Mouse (Mus musculus): ENCODE measurements around the gene Cplane1. TPM values are rescaled to one million over a fixed set of nuclear protein-coding genes. Genes with fewer than 3 reads are reported as not detected.

Gene Cplane1
- total and polyA plus RNA-seq, 2 experiments from 2014 or later: 2.3 to 3.5 TPM

DNA sequence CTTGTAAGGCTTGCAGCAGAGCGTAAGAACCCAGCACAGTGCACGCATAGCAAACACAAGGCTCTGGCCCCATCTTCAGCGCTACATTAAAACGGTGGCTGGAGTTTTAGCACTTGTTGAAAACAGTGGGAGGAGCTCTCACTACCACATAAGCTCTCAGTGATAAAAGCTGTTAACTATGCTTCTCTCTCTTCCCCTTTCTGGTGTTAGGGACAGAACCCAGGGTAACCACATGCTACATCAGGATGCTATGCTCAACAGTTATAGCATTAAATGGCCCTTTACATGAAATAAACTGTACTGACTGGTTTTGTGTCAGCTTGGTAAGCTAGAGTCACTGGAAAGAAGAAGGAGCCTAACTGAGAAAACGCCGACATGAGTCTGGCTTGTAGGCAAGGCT is 125.2 kb downstream of the Cplane1 start:
- Histone ChIP-seq H3K27me3 (ENCODE audit: control insufficient read depth, insufficient read depth, low read length) (no peaks in the 10 kb centered on the region), H3K9ac (replicated peaks; ENCODE audit: low read depth, low read length) (no peak overlapping the region), H3K4me3 (ENCODE audit: low read depth, low read length) (no peak overlapping the region), H3K4me1 (ENCODE audit: control insufficient read depth, insufficient read depth) (no peaks in the 10 kb centered on the region), H3K9me3 (replicated peaks; ENCODE audit: control insufficient read depth, low read length) (no peaks in the 10 kb centered on the region), H3K27ac (ENCODE audit: low read depth) (no peak overlapping the region), H3K4me2 (ENCODE audit: low read depth, low read length) (no peak overlapping the region), H3K36me3 (replicated peaks; ENCODE audit: control insufficient read depth, insufficient read depth, low read length) (peaks cover 87% of the 10 kb centered on the region)
- ATAC-seq (ENCODE audit: insufficient read depth, low read depth) (no peak), DNase-seq (ENCODE audit: low spot score) (no peak)
- WGBS: 80% methylated on average over 6 of the region's 6 CpGs
- TF ChIP-seq CTCF (IDR thresholded peaks at IDR 0.05; ENCODE audit: low read depth): no peak
- TF ChIP-seq EP300 (IDR thresholded peaks at IDR 0.05; ENCODE audit: low read depth): no peak

DNA sequence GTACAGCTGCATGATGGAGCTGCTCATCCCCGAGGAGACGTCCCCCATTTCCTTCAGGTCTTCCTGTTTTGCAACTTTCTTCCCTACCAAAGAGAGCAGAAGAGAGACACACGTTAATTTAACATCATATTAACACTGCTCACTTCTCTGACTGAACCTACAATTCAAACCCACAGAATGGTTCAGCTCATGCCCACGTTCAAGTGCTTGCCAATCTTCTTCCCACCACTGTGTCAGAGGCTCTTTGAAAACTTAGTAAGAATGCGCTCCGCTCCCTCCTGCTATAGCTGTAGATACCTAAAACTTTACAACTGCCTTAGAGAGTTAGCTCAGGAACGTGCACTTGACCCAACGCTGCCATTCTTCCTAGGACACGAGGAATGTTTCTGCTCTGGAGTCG is 134.0 kb downstream of the Cplane1 start:
- ATAC-seq (ENCODE audit: insufficient read depth, low read depth) (no peak), DNase-seq (ENCODE audit: low spot score) (no peak)
- no peak for TF ChIP-seq EP300 (IDR thresholded peaks at IDR 0.05; ENCODE audit: low read depth)
- no peak for TF ChIP-seq CTCF (IDR thresholded peaks at IDR 0.05; ENCODE audit: low read depth)
- no peaks in the 10 kb centered on the region for H3K9me3 ChIP-seq (replicated peaks; ENCODE audit: control insufficient read depth, low read length)
- 88% methylated on average over 10 of the region's 10 CpGs for WGBS
- H3K27me3 ChIP-seq (ENCODE audit: control insufficient read depth, insufficient read depth, low read length): no peaks in the 10 kb centered on the region
- H3K4me3 ChIP-seq (ENCODE audit: low read depth, low read length): no peak overlapping the region
- no peak overlapping the region for H3K4me2 ChIP-seq (ENCODE audit: low read depth, low read length)
- peaks cover 80% of the 10 kb centered on the region for H3K36me3 ChIP-seq (replicated peaks; ENCODE audit: control insufficient read depth, insufficient read depth, low read length)
- no peak overlapping the region for H3K9ac ChIP-seq (replicated peaks; ENCODE audit: low read depth, low read length)
- no peaks in the 10 kb centered on the region for H3K4me1 ChIP-seq (ENCODE audit: control insufficient read depth, insufficient read depth)
- no peak overlapping the region for H3K27ac ChIP-seq (ENCODE audit: low read depth)

DNA sequence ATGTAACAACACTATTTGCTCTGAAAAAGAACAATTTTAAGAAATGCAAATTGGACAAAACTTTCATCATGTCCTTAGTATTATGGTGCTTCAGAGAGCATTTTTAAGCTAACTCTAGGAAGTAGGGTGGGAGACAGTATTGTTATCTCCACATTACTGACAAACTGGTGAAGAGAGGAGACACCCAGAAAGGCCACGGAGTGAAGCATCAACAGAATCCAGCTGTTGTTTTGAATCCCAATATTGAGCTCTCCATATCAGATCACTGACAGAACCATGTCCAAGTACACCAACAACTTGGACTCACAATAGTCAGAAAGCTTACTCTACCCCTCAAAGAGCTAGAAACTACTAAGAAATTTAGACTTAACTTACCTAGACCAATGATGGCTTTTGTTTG is 136.6 kb downstream of the Cplane1 start:
- TF ChIP-seq EP300 (IDR thresholded peaks at IDR 0.05; ENCODE audit: low read depth) (no peak), CTCF (IDR thresholded peaks at IDR 0.05; ENCODE audit: low read depth) (no peak)
- H3K9me3 ChIP-seq (replicated peaks; ENCODE audit: control insufficient read depth, low read length): no peaks in the 10 kb centered on the region
- no peaks in the 10 kb centered on the region for H3K27me3 ChIP-seq (ENCODE audit: control insufficient read depth, insufficient read depth, low read length)
- WGBS: 71% methylated on average over 1 of the region's 1 CpGs
- H3K4me3 ChIP-seq (ENCODE audit: low read depth, low read length): no peak overlapping the region
- H3K36me3 ChIP-seq (replicated peaks; ENCODE audit: control insufficient read depth, insufficient read depth, low read length): peaks cover 70% of the 10 kb centered on the region
- no peak overlapping the region for H3K9ac ChIP-seq (replicated peaks; ENCODE audit: low read depth, low read length)
- no peaks in the 10 kb centered on the region for H3K4me1 ChIP-seq (ENCODE audit: control insufficient read depth, insufficient read depth)
- ATAC-seq (ENCODE audit: insufficient read depth, low read depth): no peak
- no peak for DNase-seq (ENCODE audit: low spot score)
- H3K4me2 ChIP-seq (ENCODE audit: low read depth, low read length): no peak overlapping the region
- no peak overlapping the region for H3K27ac ChIP-seq (ENCODE audit: low read depth)

DNA sequence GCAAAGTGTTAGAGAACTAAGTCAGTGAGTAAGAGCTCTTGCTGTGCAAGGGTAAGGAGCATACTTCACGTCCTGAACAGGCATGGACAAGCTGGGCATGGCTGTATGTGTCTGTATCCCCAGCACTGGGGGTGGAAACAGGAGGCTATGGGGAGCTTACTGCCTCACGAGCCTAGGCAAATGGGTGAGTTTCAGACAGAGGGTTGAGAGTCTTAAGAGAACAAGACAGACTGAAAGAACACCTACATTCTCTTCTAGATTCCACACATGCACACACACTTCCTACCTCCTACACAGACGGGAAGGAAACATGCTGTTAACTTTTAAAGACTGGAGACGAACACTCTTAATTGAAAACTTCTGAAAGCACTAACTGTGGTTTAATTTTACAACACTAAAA is 148.5 kb downstream of the Cplane1 start:
- Histone ChIP-seq H3K27me3 (ENCODE audit: control insufficient read depth, insufficient read depth, low read length) (no peaks in the 10 kb centered on the region), H3K9me3 (replicated peaks; ENCODE audit: control insufficient read depth, low read length) (no peaks in the 10 kb centered on the region), H3K4me3 (ENCODE audit: low read depth, low read length) (no peak overlapping the region), H3K27ac (ENCODE audit: low read depth) (no peak overlapping the region), H3K4me2 (ENCODE audit: low read depth, low read length) (no peak overlapping the region), H3K9ac (replicated peaks; ENCODE audit: low read depth, low read length) (no peak overlapping the region), H3K4me1 (ENCODE audit: control insufficient read depth, insufficient read depth) (no peaks in the 10 kb centered on the region), H3K36me3 (replicated peaks; ENCODE audit: control insufficient read depth, insufficient read depth, low read length) (peaks cover 45% of the 10 kb centered on the region)
- 87% methylated on average over 4 of the region's 4 CpGs for WGBS
- ATAC-seq (ENCODE audit: insufficient read depth, low read depth) (no peak), DNase-seq (ENCODE audit: low spot score) (no peak)
- no peak for TF ChIP-seq CTCF (IDR thresholded peaks at IDR 0.05; ENCODE audit: low read depth)
- TF ChIP-seq EP300 (IDR thresholded peaks at IDR 0.05; ENCODE audit: low read depth): no peak

DNA sequence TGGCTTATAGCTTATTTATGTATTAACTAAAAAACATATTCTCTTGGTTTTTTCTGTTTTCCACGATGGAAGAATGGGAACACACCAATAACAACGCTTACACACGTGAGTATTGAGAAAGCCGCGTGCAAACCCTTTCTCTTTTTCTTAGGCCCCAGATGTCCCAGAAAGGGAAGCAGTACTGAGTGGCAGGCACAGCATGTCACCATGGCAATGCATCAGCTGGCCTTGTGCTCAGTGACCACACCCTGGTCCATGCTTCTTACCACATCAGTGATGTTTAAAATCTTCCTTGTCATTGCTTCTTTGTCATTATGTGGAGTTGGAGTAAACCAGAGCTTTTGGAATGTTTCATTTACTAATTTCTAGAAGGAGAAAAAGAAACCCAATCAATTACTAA is 150.3 kb downstream of the Cplane1 start:
- peaks cover 46% of the 10 kb centered on the region for H3K36me3 ChIP-seq (replicated peaks; ENCODE audit: control insufficient read depth, insufficient read depth, low read length)
- DNase-seq (ENCODE audit: low spot score): no peak
- no peak for TF ChIP-seq EP300 (IDR thresholded peaks at IDR 0.05; ENCODE audit: low read depth)
- TF ChIP-seq CTCF (IDR thresholded peaks at IDR 0.05; ENCODE audit: low read depth): no peak

More for the DNA sequence above, 150.3 kb downstream of the Cplane1 start:
- no peak for ATAC-seq (ENCODE audit: insufficient read depth, low read depth)
- Histone ChIP-seq H3K27ac (ENCODE audit: low read depth) (no peak overlapping the region), H3K4me1 (ENCODE audit: control insufficient read depth, insufficient read depth) (no peaks in the 10 kb centered on the region), H3K4me2 (ENCODE audit: low read depth, low read length) (no peak overlapping the region), H3K4me3 (ENCODE audit: low read depth, low read length) (no peak overlapping the region), H3K9ac (replicated peaks; ENCODE audit: low read depth, low read length) (no peak overlapping the region), H3K27me3 (ENCODE audit: control insufficient read depth, insufficient read depth, low read length) (no peaks in the 10 kb centered on the region), H3K9me3 (replicated peaks; ENCODE audit: control insufficient read depth, low read length) (no peaks in the 10 kb centered on the region)
- WGBS: 97% methylated on average over 5 of the region's 5 CpGs

Other genes starting within 250 kb of the Cplane1 start
- gene Wdr70, start 69.9 kb upstream of the Cplane1 start, total RNA-seq (2014; rRNA removed; ENCODE audit: low replicate concordance): 28.5 and 32.8 TPM in 2 replicates
- 32.3 and 32.6 TPM in 2 replicates for gene Wdr70, start 69.9 kb upstream of the Cplane1 start, polyA plus RNA-seq (2015; fragmentation: Nextera tagmentation; extraction: Ambion mirVana)
- 24.9 and 28.8 TPM in 2 replicates for gene Nup155, start 59.8 kb upstream of the Cplane1 start, total RNA-seq (2014; rRNA removed; ENCODE audit: low replicate concordance)
- 3.5 and 3.8 TPM in 2 replicates for gene Nup155, start 59.8 kb upstream of the Cplane1 start, polyA plus RNA-seq (2015; fragmentation: Nextera tagmentation; extraction: Ambion mirVana)